Mouse (Mus musculus) liver (tissue): ENCODE results near the gene Tenm2.

Experiments
- DNase-seq: peaks from one replicate; pipeline ENCODE4 v3.0.0-alpha.2; 2020; ENCODE audit warnings: mixed read lengths

The Tenm2 gene

DNA sequence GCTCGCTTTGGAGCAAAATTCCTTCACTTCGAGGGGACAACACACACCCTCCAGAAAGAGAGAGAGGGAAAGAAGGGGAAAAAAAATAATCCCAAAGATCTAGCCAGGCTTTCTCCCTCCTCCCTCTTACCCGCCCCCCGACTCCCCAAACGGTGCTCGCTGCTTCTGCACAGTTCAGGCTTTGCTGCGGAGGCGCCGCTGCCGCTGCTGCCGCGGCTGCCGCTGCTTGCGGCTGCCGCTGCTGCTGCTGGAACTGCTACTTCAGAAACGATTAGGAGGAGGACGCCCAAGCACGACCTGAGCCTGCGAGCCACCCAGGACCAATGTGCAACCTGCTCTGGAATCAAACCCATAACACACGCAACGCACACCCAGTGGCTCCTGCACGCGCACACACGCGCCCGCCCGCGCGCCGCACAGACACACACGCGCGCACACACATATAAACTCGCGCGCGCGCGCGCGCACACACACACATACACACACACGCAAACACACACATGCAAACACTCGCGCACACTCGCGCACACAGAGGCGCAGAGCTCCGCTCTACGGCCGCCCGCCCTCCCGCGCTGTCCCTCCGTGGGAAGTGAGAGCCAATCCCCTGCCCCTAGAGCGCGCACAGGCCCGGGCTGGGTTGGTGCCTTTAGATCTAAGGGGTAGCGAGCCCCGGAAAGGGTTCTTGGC, at the start of gene Tenm2:
Tenm2 (minus strand) TSS at position 51 of the 687 bp plus-strand sequence.
- DNase-seq = peak; percentile 20

DNA sequence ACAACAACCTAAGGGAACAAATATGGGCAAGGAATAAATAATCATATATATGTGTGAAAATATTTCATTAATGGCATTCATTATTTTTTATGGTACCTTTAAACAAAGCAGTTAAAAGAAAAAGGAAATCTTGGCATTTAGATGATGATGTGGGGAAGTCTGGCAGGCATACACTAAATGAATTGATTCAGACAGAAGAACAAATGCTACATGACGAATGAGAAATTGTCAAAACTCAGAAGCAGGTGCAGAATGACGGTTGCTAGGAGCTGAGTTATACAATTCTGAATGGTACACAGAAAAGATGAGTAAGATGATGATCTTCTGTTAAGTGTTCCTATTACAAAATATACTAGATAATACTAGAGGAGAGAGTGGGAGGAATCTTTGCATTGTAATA, 49.4 kb upstream of the Tenm2 start:
- DNase-seq = no peak

DNA sequence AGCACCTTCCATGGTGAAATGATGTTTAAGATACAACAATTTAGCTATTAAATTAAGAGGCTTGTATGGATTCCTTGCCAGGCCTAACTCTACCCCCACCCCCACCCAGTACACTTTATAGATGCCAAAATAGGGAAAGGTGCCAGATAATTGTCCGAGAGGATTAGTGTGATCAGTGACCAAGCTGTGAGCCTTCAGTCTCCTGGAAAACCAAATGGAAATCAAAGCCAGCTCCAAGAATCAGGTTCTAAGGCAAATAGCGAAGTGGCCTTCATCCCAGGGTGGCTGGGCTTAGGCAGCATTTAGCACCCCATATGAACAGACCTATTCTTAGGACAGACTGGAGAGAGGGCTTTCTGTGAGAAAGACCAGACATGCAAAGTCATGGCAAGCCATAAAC, 13.0 kb upstream of the Tenm2 start:
- no peak for DNase-seq

DNA sequence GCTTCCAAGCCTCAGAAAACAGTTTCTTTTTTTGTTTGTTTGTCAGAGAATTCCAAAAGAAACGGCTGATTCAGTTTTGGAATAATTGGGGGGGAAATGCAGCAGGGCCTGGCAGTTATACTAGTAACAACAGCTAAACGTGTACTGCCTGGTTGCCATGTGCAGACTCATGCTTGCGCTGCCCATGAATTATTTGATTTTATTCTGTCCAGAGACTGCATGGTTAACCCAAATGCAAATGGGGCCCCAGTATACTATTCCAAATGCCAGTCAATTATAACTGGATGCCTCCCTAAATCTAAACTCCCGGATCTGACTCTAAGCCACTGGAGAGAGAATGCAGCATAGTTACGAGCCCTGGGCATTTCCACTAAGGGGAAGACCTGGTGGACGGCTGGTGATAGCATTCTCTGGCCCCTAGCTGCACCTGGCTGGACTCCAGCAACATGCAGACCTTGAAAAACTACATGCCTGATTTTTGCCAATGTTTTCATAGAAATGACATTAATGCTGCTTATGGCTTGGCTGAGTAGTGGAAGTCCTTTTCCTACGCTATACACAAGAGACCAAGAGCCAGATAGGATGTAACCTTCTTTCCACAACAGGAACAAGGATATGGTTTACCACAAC, 1.4 kb upstream of the Tenm2 start:
- DNase-seq = no peak

DNA sequence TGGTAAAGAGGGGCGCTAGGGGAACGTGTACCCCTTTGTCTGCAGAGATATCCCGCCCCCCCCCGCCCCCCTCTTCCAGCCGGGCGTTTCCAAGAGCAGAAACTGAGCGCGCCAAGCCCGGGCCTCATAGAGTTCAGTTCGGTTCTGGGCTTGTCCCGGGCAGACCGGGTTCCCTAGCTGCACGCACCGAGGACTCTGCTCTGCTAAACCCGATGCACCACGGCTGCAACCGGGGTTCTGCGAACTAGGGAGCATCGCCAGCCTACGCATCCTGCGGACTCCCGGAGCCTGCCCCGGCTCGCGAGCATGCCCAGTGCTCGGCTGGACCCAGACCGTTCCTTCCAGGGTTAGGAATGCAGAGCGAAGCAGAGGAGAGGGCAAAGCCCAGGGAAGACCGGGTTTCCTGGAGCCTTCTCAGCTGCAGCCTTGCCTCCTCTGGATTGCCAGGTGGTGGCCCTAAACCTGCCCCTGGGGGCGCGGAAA, 878 bp upstream of the Tenm2 start:
- peak; percentile 13 for DNase-seq

DNA sequence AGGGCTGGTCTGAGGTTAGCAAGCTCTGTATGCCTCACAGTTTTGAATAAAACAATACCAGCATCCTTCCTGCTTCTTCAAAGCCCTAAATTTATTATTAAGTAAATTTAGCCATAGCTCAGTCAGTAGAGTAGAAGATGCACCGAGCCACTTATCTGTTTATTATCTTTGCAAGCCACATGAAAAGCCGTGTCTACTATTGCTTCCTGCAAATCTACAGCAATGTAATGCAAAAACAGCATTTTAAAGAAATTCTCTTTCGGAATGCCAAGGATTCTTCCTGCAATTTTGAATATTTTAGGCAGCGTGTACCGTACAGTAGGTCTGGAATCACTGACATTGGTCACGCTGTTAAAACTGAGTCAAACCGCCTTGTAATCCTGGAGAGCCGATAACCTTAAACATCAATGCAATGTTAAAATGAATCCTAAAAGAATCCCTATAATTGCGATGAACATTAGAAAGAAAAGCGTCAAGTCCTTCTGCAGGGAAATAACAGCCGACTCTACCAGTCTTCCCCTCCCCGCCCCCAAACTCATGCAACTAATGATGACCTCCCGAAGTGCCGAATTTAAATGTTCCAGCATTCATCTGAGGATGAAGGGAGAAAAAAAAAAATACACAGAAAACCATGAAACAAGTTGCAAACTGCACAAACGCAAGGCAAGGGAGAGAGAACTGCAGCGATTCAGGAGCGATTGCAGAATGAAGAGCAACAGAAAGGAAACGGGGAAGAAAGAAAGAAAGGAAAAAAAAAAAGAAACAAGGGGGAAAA, 556 bp downstream of the Tenm2 start:
- DNase-seq = no peak

DNA sequence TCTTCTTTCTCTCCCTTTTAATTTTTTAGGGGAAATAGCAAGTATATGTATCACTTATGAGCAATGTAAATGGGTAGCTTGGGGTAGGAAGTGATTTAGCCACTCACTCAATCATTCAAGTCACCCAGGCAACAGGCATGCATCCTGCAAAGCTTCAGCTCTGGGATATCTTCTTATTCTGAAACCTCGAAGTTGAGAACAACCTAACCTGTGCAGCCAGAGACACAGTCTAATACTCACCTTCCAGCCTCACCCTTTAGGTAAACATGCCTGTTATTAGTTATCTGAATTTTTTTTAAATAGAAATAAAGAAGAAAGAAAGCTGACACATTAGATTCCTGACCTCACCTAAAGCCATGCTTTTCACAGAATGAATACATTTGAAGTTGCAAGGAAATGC, 8.4 kb downstream of the Tenm2 start:
- DNase-seq = no peak

DNA sequence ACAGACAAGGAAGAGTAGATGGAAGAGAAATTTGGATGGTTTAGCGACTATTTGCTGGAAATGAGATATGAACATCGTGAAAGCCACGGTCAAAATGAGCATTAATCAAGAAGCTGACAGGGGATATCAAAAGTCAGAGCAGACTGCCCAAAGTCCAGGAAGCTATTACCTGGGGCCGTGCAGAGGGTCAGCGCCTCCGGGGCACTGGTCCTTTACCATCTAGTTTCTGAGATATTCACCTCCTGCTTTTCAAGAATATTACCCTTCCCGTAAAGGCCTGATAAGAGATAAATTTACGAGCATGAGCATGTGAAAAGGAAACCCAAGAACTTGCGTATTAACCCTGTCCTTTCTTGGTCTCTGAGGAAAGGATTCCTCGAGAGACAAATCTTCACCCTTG, 8.8 kb downstream of the Tenm2 start:
- no peak for DNase-seq

DNA sequence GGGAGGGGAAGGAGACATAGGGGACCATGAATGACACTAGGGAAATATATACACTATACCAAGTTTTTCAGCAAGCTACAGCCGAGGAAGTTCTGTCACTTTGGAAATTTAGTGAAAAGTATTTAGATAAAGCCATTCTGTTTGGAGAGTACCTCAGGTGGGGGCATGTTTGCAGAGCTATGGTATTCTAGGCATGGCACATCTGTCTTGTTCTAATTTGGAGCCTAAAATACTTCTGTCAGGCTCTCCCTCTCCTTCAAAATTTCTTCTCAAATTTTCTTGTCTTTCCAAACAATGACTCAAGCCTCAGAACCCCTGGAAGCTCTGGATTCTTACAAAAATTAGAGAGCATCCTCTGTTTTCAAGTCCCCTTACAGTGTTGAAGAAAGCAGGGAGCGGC, 13.0 kb downstream of the Tenm2 start:
- no peak for DNase-seq

DNA sequence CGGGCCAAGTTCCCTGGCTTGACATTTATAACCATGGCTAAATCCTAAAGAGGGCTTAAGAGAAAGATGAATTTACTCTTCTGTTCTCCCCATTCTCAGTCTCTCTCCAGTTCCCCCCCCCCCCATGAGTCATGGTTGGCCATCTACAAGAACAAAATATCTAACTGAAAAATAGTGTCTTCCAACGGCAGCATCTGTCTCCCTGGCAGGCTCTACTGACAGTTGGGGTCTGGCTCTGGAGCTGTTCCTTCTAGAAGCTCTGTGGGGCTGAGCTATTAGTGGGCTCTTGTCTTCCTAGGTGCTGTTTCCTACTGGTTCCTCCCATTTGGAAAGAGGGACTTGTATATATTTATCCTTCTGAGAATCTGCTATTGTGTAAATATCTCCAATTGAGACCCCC, 13.7 kb downstream of the Tenm2 start:
- no peak for DNase-seq

DNA sequence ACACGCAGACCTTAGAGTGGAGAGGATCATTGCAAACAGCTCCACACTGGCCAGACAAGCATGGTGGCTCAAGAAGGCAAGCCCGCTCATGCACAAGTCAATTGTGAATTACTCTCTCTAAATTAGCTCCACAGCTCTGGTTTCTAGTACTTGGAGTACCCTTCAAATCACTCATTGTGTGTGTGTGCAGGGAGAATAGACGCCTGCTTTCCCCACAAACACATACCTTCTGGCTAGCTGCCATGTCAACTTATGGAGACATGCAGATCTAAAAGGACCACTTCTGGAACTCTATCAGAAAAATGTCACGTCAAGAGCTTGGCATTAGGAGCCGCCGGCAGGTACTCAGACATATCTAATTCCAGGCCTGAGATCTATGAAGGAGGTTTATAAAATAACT, 14.8 kb downstream of the Tenm2 start:
- DNase-seq = no peak

DNA sequence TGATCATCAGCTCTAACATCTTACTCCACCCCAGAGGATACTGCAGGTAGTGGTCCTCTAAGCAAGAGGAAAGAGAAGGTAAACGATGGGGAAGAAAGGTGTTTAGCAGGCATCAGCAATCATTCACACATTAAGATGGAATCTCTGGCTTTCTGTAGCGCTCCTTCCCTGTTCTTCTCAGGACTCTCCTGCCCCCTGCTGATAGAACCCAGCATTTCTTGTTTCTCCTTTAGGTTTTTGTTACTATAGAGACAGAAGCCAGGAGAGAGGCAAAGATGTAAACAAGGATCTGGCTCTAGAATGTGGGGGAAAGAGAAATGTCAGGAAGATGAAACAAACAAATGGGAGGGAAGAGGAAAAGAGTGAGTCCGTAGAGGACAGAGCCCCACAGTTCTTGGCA, 49.6 kb downstream of the Tenm2 start:
- peak; percentile 13 for DNase-seq

DNA sequence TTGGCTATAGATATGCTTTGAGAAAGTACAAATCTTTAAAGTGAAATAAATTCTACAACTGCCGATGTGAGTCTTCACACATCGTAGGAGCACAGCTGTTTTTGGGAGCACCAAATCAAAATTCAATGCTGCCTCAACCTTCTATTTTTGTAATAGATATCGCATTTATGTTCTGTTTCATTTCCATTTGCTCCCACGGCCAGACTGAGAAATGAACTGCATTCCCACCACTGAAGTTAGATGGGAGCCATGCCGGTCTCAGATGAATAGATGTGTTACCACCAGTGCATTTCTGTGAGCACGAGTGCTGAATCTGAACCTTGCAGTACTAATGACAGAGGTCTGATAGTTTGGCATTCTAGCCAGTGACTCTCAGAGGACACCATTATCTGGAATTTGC, 58.3 kb downstream of the Tenm2 start:
- no peak for DNase-seq

DNA sequence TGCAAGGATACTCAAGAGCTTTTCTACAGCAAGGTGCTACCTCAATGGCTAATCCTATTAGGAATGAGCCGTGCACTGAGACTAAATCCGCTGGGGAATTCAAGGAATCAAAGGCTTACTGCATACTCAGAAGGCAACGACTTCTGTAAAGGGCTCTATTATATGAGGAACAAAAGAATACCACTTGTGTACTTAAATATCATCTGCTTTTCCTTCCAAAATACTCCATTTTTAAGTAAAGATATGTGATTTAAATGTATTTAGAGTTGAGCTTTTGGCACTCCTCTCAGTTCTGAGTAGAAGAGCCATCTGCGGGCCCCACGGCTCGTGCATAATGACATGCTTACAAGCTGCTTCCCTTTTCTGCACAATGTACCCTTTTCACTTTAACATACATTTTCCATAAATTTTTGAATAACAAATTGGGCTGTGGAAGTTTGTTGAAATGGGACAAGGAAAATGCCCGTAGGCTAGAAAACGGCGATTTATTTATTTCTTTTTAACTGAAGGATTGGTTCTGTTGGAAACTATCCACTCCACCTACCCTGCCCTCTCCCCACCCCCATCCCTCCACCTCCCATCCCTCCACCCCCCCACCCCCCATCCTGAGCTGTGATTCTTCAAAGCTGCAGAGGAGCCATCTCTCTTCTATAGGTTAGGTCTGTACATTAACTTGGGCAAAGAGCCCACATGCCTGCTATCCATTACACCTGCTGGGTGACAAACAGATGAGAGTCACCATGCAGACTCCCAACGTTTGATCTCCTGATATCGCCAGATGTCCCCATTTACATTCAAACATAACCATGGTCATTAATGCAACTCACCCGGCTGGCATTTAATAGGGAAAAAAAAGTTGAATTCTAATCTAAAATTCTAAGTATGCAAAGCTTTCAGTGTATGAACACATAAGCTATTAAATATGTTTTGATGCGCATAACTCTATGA, 81.6 kb downstream of the Tenm2 start:
- no peak for DNase-seq

DNA sequence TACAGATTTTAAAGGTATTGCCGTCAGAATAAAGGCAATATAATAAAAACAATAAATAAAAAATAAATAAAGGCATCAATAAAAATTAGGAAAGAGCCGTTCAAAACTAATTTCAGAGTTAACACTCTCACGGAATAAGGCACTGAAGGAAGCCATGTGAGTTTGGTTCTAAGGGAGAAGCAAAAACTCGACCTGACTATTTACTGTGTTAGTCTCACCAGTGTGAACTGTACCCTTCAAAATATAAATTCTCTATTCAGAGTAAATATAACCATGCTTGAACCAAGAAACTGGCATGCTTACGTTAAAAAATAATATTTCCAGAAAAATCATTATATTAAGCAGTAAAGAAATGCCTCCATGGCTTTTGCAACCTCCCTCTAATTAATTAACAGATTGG, 82.4 kb downstream of the Tenm2 start:
- no peak for DNase-seq

DNA sequence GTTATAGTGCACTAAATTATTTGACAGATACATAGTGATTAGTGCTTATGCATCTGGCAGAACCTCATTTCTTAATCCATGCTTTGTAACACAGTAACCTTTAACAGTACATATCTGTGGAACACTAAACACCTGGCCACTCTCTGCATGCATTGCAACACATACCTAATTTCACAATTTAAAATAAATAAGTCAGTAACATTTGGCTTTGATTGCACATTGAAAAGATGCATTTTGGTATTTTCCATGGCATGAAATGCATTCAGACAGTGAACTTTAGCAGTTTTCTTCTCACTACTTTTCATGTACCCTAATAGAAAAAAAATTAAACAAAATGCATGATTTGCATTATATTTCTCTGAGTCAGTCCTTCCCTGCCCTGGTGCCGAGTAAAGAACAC, 85.8 kb downstream of the Tenm2 start:
- no peak for DNase-seq

DNA sequence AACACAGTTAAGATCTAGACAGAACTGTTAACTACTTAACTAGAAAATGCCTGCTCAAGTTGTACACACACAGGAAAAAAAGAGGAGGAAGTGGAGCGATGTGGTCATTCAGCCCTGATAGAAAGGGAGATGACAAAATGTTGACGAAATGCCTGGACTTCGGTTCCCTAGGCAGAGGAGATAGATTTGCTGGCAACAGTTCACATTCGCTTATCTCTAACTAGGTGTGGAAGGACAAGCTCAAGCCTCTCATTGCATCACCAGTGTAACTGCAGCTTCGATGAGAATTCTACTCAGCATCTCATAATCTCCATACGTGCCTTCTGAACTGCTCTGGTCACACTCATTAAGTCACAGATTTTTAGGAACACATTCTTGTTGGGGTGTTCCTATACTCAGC, 91.8 kb downstream of the Tenm2 start:
- DNase-seq = no peak

DNA sequence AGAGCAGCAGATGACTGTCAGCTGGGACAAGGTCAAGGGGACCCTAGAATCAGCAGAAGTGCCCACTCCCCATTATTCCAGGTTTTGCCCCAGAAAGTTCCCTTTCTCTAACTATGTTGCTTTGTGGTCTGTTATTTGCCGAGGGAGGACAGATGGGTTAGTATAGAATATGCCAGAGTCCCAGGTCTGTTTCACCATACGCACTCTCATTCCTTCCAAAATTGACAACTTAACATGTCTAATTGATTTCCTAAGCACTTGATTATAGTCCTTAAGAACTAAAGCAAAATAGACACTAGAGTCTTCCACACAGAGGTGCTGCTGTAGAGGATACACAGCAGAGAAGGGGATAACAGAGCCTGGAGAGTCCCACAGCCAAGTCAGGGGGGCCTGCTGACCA, 92.3 kb downstream of the Tenm2 start:
- no peak for DNase-seq

DNA sequence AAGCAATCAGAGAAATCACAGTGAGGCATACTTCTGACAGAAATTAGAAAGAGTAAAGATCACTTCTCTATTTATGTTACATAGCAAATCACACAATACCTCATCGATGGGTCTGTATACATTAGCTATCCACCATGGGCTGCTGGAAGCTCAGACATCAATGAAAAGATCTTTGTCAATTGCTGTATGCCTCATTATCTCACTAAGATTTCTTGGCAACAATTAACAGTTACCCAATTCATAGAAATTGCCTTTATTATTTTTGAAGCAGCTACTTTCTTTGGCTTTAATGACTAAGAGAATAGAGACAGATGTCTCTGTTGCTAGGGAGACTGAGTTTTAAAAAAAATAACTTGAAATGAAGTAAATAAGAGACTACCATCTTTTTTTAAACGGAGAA, 106.9 kb downstream of the Tenm2 start:
- DNase-seq = no peak

DNA sequence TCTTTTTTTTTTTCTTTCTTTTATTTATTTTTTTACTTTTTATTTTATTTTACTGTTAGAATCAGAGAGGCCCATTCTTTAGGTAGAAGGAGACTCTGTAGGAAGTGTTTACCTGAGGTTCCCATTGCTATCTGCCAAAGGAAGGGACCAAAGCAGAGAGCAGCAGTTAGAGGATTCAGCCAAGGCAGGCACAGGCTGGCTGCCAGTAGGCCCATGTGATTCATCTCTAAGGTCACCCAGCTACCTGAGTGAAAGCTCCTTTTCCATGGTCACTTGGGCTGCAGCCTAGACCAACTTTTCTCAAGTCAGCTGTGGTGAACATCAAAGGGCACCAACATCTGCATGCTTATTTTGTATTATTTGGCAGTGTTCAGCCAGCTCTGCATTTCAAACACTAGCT, 117.7 kb downstream of the Tenm2 start:
- no peak for DNase-seq

DNA sequence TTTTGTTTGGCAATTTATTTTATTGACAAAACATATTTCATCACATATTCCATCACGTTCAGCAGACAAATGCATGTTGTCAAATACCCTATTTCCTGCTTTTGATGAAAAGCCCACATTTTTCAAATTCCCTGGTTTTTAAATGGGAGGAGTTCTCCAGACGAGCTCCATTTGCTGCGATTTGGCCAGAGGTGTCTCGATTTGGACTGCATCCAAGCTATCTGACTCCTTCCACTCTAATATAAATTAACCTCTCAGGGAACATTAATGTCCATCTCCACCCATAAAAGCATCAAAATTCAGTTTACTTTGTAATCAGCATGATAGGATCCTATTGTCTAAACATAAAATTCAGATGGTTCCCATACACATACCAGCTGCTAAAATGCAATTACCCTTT, 120.6 kb downstream of the Tenm2 start:
- DNase-seq = no peak

DNA sequence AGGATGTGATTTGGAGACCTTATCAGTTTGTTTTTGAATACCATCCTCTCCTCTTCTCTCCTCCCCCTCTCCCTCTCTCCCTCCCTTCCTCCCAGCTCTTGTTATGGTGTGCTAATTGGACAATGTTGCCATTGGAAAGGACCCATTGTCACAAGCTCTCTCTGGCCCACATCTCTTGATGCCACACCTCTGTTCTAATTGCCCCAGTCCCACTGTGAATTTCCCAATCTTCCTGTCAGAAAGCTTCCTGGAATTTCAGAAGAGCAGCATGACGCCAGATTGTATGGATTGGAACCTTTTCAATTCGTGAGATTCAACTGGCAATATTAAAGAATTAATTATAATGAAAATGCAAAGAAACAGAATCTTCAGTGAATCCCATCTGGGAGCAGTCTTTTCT, 128.7 kb downstream of the Tenm2 start:
- DNase-seq = no peak

DNA sequence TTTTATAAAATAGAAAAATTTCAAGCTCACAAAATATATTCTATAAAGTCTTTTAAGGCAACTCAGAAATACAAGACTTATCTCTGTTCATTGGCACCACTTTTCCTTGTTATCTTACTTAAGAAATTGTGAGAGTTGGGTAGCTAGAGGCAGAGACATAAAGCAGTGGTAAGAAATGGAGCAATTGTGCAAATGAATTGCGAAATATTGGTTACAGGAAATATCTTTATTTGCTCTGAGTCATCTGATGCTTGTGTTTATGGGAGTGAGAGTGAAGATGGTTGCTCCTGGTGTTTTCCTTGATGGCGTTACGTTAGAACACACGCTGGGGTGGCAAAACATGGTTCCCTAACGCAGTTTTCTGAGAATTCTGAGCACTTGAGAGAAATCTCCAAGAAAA, 156.4 kb downstream of the Tenm2 start:
- no peak for DNase-seq
